Mouse (Mus musculus) MEL (cell line): Measurements from ENCODE around the gene Tfb1m. TPM values are rescaled to one million over a fixed set of nuclear protein-coding genes. Genes with fewer than 3 reads are reported as not detected.

Experiments
- DNase-seq: peaks from one replicate; pipeline ENCODE4 v3.0.0; 2011; ENCODE audit warnings: low read depth, low spot score
- H3K27ac ChIP-seq: 2 replicates; pipeline ENCODE4 v1.5.1; 2012; ENCODE audit warnings: low read depth, mild to moderate bottlenecking, control low read depth, low read length, moderate library complexity; ENCODE audit not compliant: control insufficient read depth
- H3K27me3 ChIP-seq, 2 experiments: fragments of 150-350 bp in 1 of 2; sonication (generic) in 1 of 2; 2 replicates each; pipeline ENCODE4 v1.6.1; 2012; ENCODE audit warnings: low read length in 2 of 2, mild to moderate bottlenecking in 2 of 2, improper control_type of control experiment in 1 of 2, moderate library complexity in 1 of 2; ENCODE audit not compliant: insufficient read depth in 2 of 2, control insufficient read depth in 1 of 2
- H3K36me3 ChIP-seq, 2 experiments: 2 replicates each; pipeline ENCODE4 v1.6.1; 2012 to 2014; ENCODE audit warnings: low read length in 2 of 2, improper control_type of control experiment in 1 of 2, inconsistent platforms in 1 of 2, mild to moderate bottlenecking in 1 of 2; ENCODE audit not compliant: insufficient read depth in 2 of 2, control insufficient read depth in 1 of 2
- H3K4me1 ChIP-seq, 2 experiments: fragments of 150-350 bp in 1 of 2; sonication (generic) in 1 of 2; 2 replicates each; pipeline ENCODE4 v1.6.1; 2012; ENCODE audit warnings: low read length in 2 of 2, improper control_type of control experiment in 1 of 2, mild to moderate bottlenecking in 1 of 2; ENCODE audit not compliant: insufficient read depth in 2 of 2, control insufficient read depth in 1 of 2
- H3K4me3 ChIP-seq, 2 experiments: fragments of 150-350 bp in 1 of 2; sonication (generic) in 1 of 2; 2 replicates each; pipeline ENCODE4 v1.5.1; 2012; ENCODE audit warnings: low read depth in 2 of 2, low read length in 2 of 2, mild to moderate bottlenecking in 2 of 2, moderate library complexity in 2 of 2, control low read depth in 1 of 2, improper control_type of control experiment in 1 of 2; ENCODE audit not compliant: control insufficient read depth in 1 of 2, insufficient read depth in 1 of 2
- H3K79me2 ChIP-seq: 2 replicates; pipeline ENCODE4 v1.6.1; 2012; ENCODE audit warnings: mild to moderate bottlenecking, low read length, moderate library complexity; ENCODE audit not compliant: control insufficient read depth, poor library complexity, insufficient read depth
- H3K9ac ChIP-seq: 2 replicates; pipeline ENCODE4 v1.6.1; 2012; ENCODE audit warnings: low read depth, mild to moderate bottlenecking, control low read depth, low read length, moderate library complexity; ENCODE audit not compliant: control insufficient read depth, poor library complexity, severe bottlenecking
- H3K9me3 ChIP-seq: fragments of 150-350 bp; sonication (generic); replicated peaks from 2 replicates; pipeline ENCODE4 v1.6.1; 2012; ENCODE audit warnings: mild to moderate bottlenecking, low read length, improper control_type of control experiment, moderate library complexity; ENCODE audit not compliant: insufficient read depth
- BHLHE40 ChIP-seq: IDR thresholded peaks from 2 replicates; pipeline ENCODE4 v1.6.1; 2012; ENCODE audit warnings: low read depth, mild to moderate bottlenecking, inconsistent platforms, low read length, improper control_type of control experiment, borderline replicate concordance
- E2F4 ChIP-seq: IDR thresholded peaks from 2 replicates; pipeline ENCODE4 v1.6.1; 2011; ENCODE audit warnings: low read depth, low read length, improper control_type of control experiment, borderline replicate concordance
- EP300 ChIP-seq, 2 experiments: IDR thresholded peaks; 2 replicates each; pipeline ENCODE4 v1.6.1; 2011; ENCODE audit warnings: improper control_type of control experiment in 2 of 2, low read length in 2 of 2, low read depth in 1 of 2, mild to moderate bottlenecking in 1 of 2
- ETS1 ChIP-seq: IDR thresholded peaks from 2 replicates; pipeline ENCODE4 v1.6.1; 2012; ENCODE audit warnings: low read depth, mild to moderate bottlenecking, inconsistent platforms, low read length, improper control_type of control experiment, moderate library complexity
- GATA1 ChIP-seq: IDR thresholded peaks from 2 replicates; pipeline ENCODE4 v1.6.1; 2011; ENCODE audit warnings: low read depth, low read length, improper control_type of control experiment
- HCFC1 ChIP-seq: IDR thresholded peaks from 2 replicates; pipeline ENCODE4 v1.6.1; 2012; ENCODE audit warnings: low read depth, mild to moderate bottlenecking, inconsistent platforms, low read length, improper control_type of control experiment, moderate library complexity
- JUND ChIP-seq: IDR thresholded peaks from 2 replicates; pipeline ENCODE4 v1.6.1; 2011; ENCODE audit warnings: low read depth, mild to moderate bottlenecking, improper control_type of control experiment, low read length
- MAX ChIP-seq: IDR thresholded peaks from 2 replicates; pipeline ENCODE4 v1.6.1; 2011; ENCODE audit warnings: low read length, improper control_type of control experiment
- MAZ ChIP-seq: IDR thresholded peaks from 2 replicates; pipeline ENCODE4 v1.6.1; 2012; ENCODE audit warnings: low read depth, mild to moderate bottlenecking, inconsistent platforms, low read length, improper control_type of control experiment
- MEF2A ChIP-seq: IDR thresholded peaks from 2 replicates; pipeline ENCODE4 v1.6.1; 2014; ENCODE audit warnings: low read depth, mild to moderate bottlenecking, inconsistent platforms, low read length, improper control_type of control experiment; ENCODE audit not compliant: poor library complexity, insufficient replicate concordance, severe bottlenecking; ENCODE audit errors: extremely low read depth
- MXI1 ChIP-seq: IDR thresholded peaks from 2 replicates; pipeline ENCODE4 v1.6.1; 2011; ENCODE audit warnings: mild to moderate bottlenecking, low read depth, low read length, improper control_type of control experiment
- MYB ChIP-seq: IDR thresholded peaks from 2 replicates; pipeline ENCODE4 v1.6.1; 2011; ENCODE audit warnings: mild to moderate bottlenecking, low read depth, low read length, improper control_type of control experiment
- MYC ChIP-seq: IDR thresholded peaks from 2 replicates; pipeline ENCODE4 v1.6.1; 2011; ENCODE audit warnings: low read depth, mild to moderate bottlenecking, low read length, improper control_type of control experiment, moderate library complexity
- NELFE ChIP-seq: IDR thresholded peaks from 2 replicates; pipeline ENCODE4 v1.6.1; 2011; ENCODE audit warnings: low read depth, low read length, improper control_type of control experiment
- POLR2A ChIP-seq, 2 experiments: IDR thresholded peaks; 2 replicates each; pipeline ENCODE4 v1.6.1; 2011 to 2012; ENCODE audit warnings: low read length in 2 of 2, mild to moderate bottlenecking in 2 of 2, control low read depth in 1 of 2, improper control_type of control experiment in 1 of 2, low read depth in 1 of 2, moderate library complexity in 1 of 2; ENCODE audit not compliant: control insufficient read depth in 1 of 2, insufficient read depth in 1 of 2, poor library complexity in 1 of 2
- TAL1 ChIP-seq: IDR thresholded peaks from 2 replicates; pipeline ENCODE4 v1.6.1; 2012; ENCODE audit warnings: mild to moderate bottlenecking, inconsistent platforms, low read length, moderate library complexity, mixed read lengths
- TCF12 ChIP-seq: IDR thresholded peaks from 2 replicates; pipeline ENCODE4 v1.6.1; 2014; ENCODE audit warnings: low read depth, mild to moderate bottlenecking, inconsistent platforms, low read length, improper control_type of control experiment, moderate library complexity
- USF1 ChIP-seq: IDR thresholded peaks from 2 replicates; pipeline ENCODE4 v1.6.1; 2014; ENCODE audit warnings: low read depth, mild to moderate bottlenecking, inconsistent platforms, low read length, improper control_type of control experiment, moderate library complexity
- USF2 ChIP-seq, 2 experiments: IDR thresholded peaks; 2 replicates each; pipeline ENCODE4 v1.6.1; 2011 to 2012; ENCODE audit warnings: improper control_type of control experiment in 2 of 2, low read length in 2 of 2, borderline replicate concordance in 1 of 2, inconsistent platforms in 1 of 2, low read depth in 1 of 2, mild to moderate bottlenecking in 1 of 2; ENCODE audit not compliant: insufficient read depth in 1 of 2
- ZC3H11A ChIP-seq: IDR thresholded peaks from 2 replicates; pipeline ENCODE4 v1.6.1; 2012; ENCODE audit warnings: low read depth, mild to moderate bottlenecking, inconsistent platforms, low read length, improper control_type of control experiment
- polyA plus RNA-seq, 2 experiments: library from polyadenylated mRNA; stranded (reverse) in 1 of 2; unstranded in 1 of 2; fragments of >175 nt in 1 of 2; fragments of >200 nt in 1 of 2; gene quantifications; 2 replicates each; pipeline versions ENCODE4 v1.2.1 to v1.2.4; 2012; ENCODE audit warnings: low replicate concordance in 2 of 2, low read depth in 1 of 2; ENCODE audit not compliant: insufficient read length in 2 of 2, insufficient read depth in 1 of 2, missing spikeins in 1 of 2
- total RNA-seq: library from RNA; depleted of rRNA; stranded (reverse); fragments of 300-350 nt; gene quantifications from 2 replicates; pipeline ENCODE4 v1.2.3, GENCODE M21; 2012

Tfb1m gene
- total and polyA plus RNA-seq, 3 experiments = 9.2 to 13.6 TPM; not detected in 1

DNA sequence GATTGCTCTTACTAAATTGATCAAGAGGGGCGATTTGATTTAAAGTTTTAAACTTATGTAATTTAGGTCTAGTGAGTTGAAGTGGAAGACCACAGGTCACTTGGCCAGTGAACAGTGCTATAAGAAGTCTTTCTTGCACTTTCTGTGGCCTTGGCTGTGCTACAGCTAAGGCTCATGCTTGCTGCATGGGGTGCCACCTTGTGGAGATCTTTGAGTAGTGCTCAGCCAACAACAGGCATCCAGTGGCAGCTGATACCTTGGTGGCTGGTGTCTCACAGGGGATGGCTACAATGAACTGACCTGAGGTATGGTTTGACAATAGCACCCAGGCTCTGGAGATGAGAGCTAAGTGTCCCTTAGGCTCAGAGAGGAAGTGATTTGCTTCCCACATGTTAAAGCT lies 47.7 kb downstream of the Tfb1m start (continued):
- TF ChIP-seq E2F4 (no peak), ZC3H11A (peak; percentile 78), MXI1 (no peak)

DNA sequence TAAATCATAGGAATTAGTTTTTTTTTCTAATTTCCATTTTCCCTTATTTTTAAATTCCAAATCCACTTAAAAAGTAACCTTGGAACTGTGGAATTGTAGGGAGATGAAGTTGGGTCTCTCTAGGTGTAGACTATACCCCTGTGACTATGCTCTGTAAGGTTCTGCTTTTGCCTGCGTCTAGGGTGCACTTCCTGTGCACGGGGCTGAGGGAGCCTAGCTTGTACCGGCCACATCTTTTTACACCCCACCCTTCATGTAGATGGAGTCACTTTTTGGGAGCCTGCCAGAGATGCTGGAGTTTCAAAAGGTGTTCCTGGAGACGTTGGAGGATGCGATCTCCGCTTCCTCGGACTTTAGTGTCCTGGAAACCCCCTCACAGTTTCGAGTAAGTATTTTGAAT lies 51.1 kb downstream of the Tfb1m start:
- Histone ChIP-seq H3K27ac (no peak overlapping the region), H3K79me2 (no peaks in the 10 kb centered on the region), H3K36me3 (no peaks in the 10 kb centered on the region), H3K9me3 (no peaks in the 10 kb centered on the region), H3K4me3 (no peak overlapping the region), H3K9ac (no peak overlapping the region), H3K4me1 (no peaks in the 10 kb centered on the region), H3K27me3 (no peaks in the 10 kb centered on the region)
- no peak for DNase-seq
- TF ChIP-seq MAZ = no peak

DNA sequence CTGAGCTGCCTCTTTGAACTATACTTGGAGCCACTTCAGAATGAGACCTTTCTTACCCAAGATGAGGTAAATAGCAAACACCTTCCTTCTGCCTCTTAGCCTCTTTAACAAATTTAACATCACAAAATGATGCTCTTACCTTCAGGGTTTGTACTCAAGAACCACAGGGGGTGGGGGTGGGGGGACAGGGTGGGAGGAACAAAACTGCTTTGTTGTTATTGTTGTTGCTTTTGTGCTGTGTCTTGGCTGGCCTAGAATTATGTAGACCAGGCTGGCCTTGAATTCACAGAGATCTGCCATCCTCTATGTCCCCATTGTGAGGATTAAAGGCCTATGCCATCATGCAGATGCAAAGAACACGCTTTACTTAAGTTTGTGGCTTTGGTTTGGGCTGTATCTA lies 51.9 kb downstream of the Tfb1m start:
- H3K36me3 ChIP-seq = no peaks in the 10 kb centered on the region
- H3K79me2 ChIP-seq = no peaks in the 10 kb centered on the region
- no peaks in the 10 kb centered on the region for H3K27me3 ChIP-seq
- no peak for TF ChIP-seq NELFE
- TF ChIP-seq POLR2A (IDR thresholded peaks at IDR 0.05; ENCODE audit: control insufficient read depth in 1 of 2, insufficient read depth in 1 of 2, low read depth in 1 of 2, low read length in 2 of 2, poor library complexity in 1 of 2) = no peak
- no peak for TF ChIP-seq ETS1
- TF ChIP-seq E2F4 = no peak
- TF ChIP-seq EP300 (IDR thresholded peaks at IDR 0.05; ENCODE audit: low read depth in 1 of 2, low read length in 2 of 2) = no peak
- no peak for TF ChIP-seq MXI1
- no peak for TF ChIP-seq TCF12
- TF ChIP-seq MAZ = no peak
- no peak for TF ChIP-seq GATA1
- TF ChIP-seq TAL1 = no peak
- TF ChIP-seq MAX = no peak
- no peak for TF ChIP-seq MYB
- TF ChIP-seq HCFC1 = no peak
- no peak for TF ChIP-seq USF2 (IDR thresholded peaks at IDR 0.05; ENCODE audit: borderline replicate concordance in 1 of 2, insufficient read depth in 1 of 2, low read depth in 1 of 2, low read length in 2 of 2)
- TF ChIP-seq BHLHE40 = no peak
- no peak for TF ChIP-seq MYC
- no peak for TF ChIP-seq MEF2A
- TF ChIP-seq JUND = no peak
- TF ChIP-seq USF1 = no peak
- H3K4me1 ChIP-seq = no peaks in the 10 kb centered on the region
- no peaks in the 10 kb centered on the region for H3K9me3 ChIP-seq
- H3K4me3 ChIP-seq = no peak overlapping the region
- DNase-seq = no peak
- H3K27ac ChIP-seq = no peak overlapping the region
- H3K9ac ChIP-seq = no peak overlapping the region
